Mouse (Mus musculus) testis, adult 2 months (tissue): ENCODE data around the gene Stk38.

Experiments
- CTCF ChIP-seq: fragments of 200-500 bp; IDR thresholded peaks from 2 replicates; pipeline ENCODE4 v1.5.1; 2012; ENCODE audit warnings: low read depth, mild to moderate bottlenecking, inconsistent platforms, low read length, moderate library complexity; ENCODE audit not compliant: control insufficient read depth, insufficient read depth, insufficient replicate concordance
- POLR2A ChIP-seq: fragments of 200-500 bp; IDR thresholded peaks from 2 replicates; pipeline ENCODE4 v1.6.1; 2012; ENCODE audit warnings: low read depth, mild to moderate bottlenecking, inconsistent platforms, low read length, moderate library complexity; ENCODE audit not compliant: control insufficient read depth

GRCm38 (mm10) chr17:29039351-29039750 is 31.6 kb upstream of the Stk38 start:
- TF ChIP-seq POLR2A = no peak
- TF ChIP-seq CTCF = no peak
